Mouse (Mus musculus) right cerebral cortex, adult 2 months (tissue): ENCODE measurements around the gene Vmn1r70.

Source experiments
- DNase-seq, 2 experiments: peaks; one replicate each; pipeline ENCODE4 v3.0.0; 2021 to 2022; ENCODE audit warnings: low spot score in 2 of 2

Vmn1r70 gene

DNA sequence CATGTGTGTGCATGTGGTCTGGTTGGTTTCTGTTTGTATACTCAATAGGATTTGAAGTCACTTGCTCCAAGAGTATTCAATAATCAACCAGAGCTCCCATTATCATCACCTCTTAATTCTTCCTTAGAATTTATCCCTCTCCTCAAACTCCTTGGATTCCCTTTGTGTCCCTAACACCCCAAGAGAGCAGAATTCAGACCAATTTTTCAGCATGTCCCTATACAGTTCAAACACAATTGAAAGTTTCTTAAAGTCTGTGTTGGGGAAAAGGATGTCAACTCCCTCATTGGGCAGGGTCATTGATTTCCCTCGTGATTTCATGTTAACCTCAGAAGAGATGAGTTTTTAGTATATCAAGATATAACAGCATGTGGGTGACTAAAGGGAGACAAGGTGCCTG lies at the start of gene Vmn1r70:
Vmn1r70 (plus strand) TSS at position 301 of the 400 bp plus-strand sequence.
- DNase-seq: no peak

DNA sequence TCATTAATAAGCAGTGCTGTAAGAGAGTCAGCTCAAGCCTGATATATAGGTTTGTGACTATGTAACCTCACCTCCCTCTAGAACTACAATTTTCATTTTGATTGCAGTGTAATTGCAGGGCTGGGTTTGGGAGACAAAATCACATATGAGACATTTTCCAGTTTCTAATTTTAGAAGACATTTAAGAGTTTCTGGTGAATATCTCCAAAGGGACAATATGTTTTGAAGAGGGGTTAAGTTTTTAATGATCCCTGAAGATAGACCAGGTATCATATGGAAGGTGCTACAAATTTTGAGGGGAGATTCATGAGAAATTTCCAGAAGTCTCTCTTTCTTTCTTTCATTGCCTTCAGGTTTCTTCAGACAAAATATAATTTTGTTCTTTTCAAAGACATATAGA lies 17.8 kb upstream of the Vmn1r70 start, which contains the start of gene Vmn1r69:
Vmn1r69 (minus strand) TSS at position 101 of the 400 bp plus-strand sequence.
- DNase-seq: no peak
